8 mouse cellular contexts compared by ENCODE assay signal in the genomic region with DNA sequence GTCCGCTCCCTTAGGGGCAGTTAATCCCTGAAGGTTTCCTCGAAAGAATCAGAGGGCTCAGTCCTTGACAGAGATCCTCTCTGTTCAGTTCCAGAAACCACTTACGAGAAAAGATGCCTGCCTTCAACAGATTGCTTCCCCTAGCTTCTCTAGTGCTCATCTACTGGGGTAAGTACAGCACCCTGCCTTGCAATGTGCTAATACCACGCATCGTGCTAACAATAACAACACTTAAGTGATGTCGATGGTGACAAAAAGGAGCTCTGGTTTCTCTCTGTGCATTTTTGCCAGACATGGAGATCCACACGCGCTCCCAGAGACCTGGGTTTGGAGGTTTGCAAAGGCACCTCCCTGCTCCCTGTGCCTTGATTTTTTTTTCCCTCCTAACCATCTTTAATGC. TPM values are rescaled to one million over a fixed set of nuclear protein-coding genes. Genes with fewer than 3 reads are reported as not detected.
A peak's percentile ranks its signal among the peaks of the same experiment; 100 is the strongest.
DNase-seq lines count a peak whose midpoint lies in the region; ATAC-seq and TF ChIP-seq lines count a peak whose summit lies in the region.

No protein-coding gene starts in this region.

- peak overlapping the region; percentile 56 for H3K4me2 ChIP-seq in lung, postnatal 0 days (replicated peaks; ENCODE audit: low read depth, low read length)
- H3K4me2 ChIP-seq in limb, embryonic 13.5 days (replicated peaks) = peak overlapping the region; percentile 64; the same call in 1 of the 2 replicates

- intact Hi-C loops in gastrocnemius, adult 2 months (cut with DNase I) = loop anchor here (5.0 kb wide), 1 partner anchor 57 kb away; no protein-coding TSS in a partner anchor

- no peak for ATAC-seq in lung, postnatal 0 days
- no peak for ATAC-seq in limb, embryonic 13.5 days (ENCODE audit: low FRiP score, low read depth)

- TF ChIP-seq EP300 in lung, postnatal 0 days (IDR thresholded peaks at IDR 0.05) = no peak

- H3K4me1 ChIP-seq in lung, postnatal 0 days (ENCODE audit: insufficient read depth, low read depth, low read length) = no peaks in the 10 kb centered on the region; the same call in 1 of the 2 replicates
- H3K4me1 ChIP-seq in limb, embryonic 13.5 days = peaks cover 14% of the 10 kb centered on the region

- H3K4me3 ChIP-seq in gastrocnemius, adult 2 months = peak overlapping the region; percentile 70
- peak overlapping the region; percentile 34 for H3K4me3 ChIP-seq in lung, postnatal 0 days (ENCODE audit: low read depth, low read length)
- no peak overlapping the region; the same call in 1 of the 2 replicates for H3K4me3 ChIP-seq in limb, embryonic 13.5 days

- DNase-seq in gastrocnemius, adult 2 months = no peak
- no peak for DNase-seq in gastrocnemius, adult 18-20 months (ENCODE audit: low spot score)
- DNase-seq in lung, postnatal 0 days (ENCODE audit: low spot score) = no peak
- no peak for DNase-seq in lung, postnatal 14 days
- DNase-seq in spleen, postnatal 4 days (ENCODE audit: low spot score in 2 of 2) = no peak
- DNase-seq in natural killer cell, adult 2 months (ENCODE audit: low spot score in 2 of 2) = no peak
- no peak for DNase-seq in layer of hippocampus, postnatal 10 days (ENCODE audit: low spot score in 2 of 2)

- H3K27ac ChIP-seq in gastrocnemius, adult 2 months = peak overlapping the region; percentile 43; the same call in 1 of the 2 replicates
- H3K27ac ChIP-seq in lung, postnatal 0 days (ENCODE audit: low read length) = peak overlapping the region; percentile 26; the same call in 1 of the 2 replicates
- no peak overlapping the region for H3K27ac ChIP-seq in limb, embryonic 13.5 days

- TF ChIP-seq CTCF in gastrocnemius, adult 2 months (IDR thresholded peaks at IDR 0.05) = no peak
- no peak for TF ChIP-seq CTCF in lung, postnatal 0 days (IDR thresholded peaks at IDR 0.05)

- WGBS in lung, postnatal 0 days = 27% methylated on average over 8 of the region's 8 CpGs
- 27% methylated on average over 8 of the region's 8 CpGs for WGBS in limb, embryonic 13.5 days

- H3K9ac ChIP-seq in lung, postnatal 0 days (replicated peaks; ENCODE audit: low read depth) = no peak overlapping the region
- H3K9ac ChIP-seq in limb, embryonic 13.5 days = no peak overlapping the region

- H3K36me3 ChIP-seq in lung, postnatal 0 days (ENCODE audit: insufficient read depth, low read length) = no peaks in the 10 kb centered on the region
- no peaks in the 10 kb centered on the region for H3K36me3 ChIP-seq in limb, embryonic 13.5 days

- no peaks in the 10 kb centered on the region for H3K9me3 ChIP-seq in lung, postnatal 0 days (ENCODE audit: low read length)
- H3K9me3 ChIP-seq in limb, embryonic 13.5 days = no peaks in the 10 kb centered on the region

- H3K27me3 ChIP-seq in lung, postnatal 0 days (replicated peaks; ENCODE audit: insufficient read depth, low read length) = 0 out of 2 replicates have a peak, but pooled peaks cover 9% of the 10 kb centered on the region
- peaks cover 33% of the 10 kb centered on the region for H3K27me3 ChIP-seq in limb, embryonic 13.5 days

RNA-seq across cellular contexts. Expression of a gene that starts 0.9 kb away (rescaled TPM):
- 1 to 10 TPM in 1 of 2 experiments, under 1 TPM in 1; 0.64 to 2.4 TPM for total RNA-seq in gastrocnemius, adult 2 months (2021)
- 1 to 10 TPM; 1.1 to 2.3 TPM for total RNA-seq in gastrocnemius, adult 18-20 months (2021)
- 37.6 and 46.9 TPM in 2 replicates for polyA plus RNA-seq in lung, postnatal 0 days (2015; fragmentation: Nextera tagmentation; extraction: Ambion mirVana)
- polyA plus RNA-seq in limb, embryonic 13.5 days (2015; fragmentation: Nextera tagmentation; extraction: Ambion mirVana) = 3.5 and 5.0 TPM in 2 replicates
- 100 to 1,000 TPM; 205 to 209 TPM for total RNA-seq in layer of hippocampus, postnatal 10 days (2021)

Comparison
In these comparisons a context has a peak if more than half of its experiments do, and no peak if none do; other contexts are left out.
1. RNA of a gene that starts 0.9 kb away (total RNA-seq): 205 to 209 TPM in layer of hippocampus, postnatal 10 days; 0.64 to 2.4 TPM in gastrocnemius, adult 2 months and 1.1 to 2.3 TPM in gastrocnemius, adult 18-20 months; every median in the first group is over 10 times any median in the second.